Mouse (Mus musculus) fat pad, adult 2 months (tissue): ENCODE results near the gene Ift140.

Experiments
- DNase-seq: peaks from one replicate; pipeline ENCODE4 v3.0.0-alpha.2; 2011; ENCODE audit warnings: low read depth, low spot score; ENCODE audit errors: extremely low read depth

Ift140 gene

DNA sequence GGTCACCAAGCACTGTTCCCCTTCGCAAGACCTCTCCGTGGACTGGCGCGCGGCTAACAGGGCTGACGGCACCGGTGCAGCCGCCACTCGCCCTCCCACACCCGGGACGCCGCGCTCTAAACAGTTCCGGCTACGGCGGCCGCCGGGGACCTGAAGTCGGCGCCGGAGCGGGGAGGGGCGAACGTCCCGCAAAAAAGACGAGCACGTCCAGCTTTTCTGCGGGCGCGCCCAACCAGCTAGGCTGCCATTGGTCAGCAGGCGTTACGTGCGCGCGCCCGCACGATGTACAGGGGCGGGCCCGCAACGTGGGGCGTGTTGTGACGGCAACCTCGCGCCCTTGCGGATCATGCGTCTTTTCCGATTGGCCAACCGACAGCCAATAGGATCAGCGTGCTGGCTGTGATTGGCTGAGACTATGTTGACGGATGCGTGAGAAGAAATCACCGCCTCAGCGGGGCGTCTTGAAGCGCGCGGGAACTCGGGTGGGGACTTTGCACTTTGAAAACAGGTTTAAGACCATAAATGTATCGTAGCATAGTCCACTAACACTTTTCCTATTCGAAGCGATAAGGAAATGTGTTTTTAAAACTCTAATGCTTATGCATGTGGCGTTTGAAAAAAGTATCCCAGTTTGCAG, at the start of gene Ift140, which contains the start of gene Cramp1l:
TSS of gene Ift140 (plus strand) at position 431 of the 637 bp plus-strand sequence.
TSS of gene Cramp1l (minus strand) at position 134 of the 637 bp plus-strand sequence.
- DNase-seq: peak; percentile 91

DNA sequence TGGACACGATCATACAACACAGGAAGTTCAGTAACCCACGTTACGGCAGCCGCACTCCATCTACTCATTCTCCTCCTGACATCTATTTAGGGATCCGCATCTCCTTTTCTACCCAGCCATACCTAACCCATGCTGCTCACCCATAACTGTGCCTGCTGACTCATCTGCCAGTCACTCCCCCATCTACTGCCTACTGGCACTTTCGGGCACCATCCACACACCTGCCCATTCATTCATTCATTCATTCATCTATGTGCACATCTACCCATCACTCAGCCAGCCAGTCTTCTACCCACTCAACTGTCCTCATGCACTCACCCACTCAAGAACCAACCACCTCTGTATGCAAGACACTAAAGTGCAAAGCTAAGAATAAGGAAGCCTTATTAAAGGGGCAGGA, 28.7 kb upstream of the Ift140 start:
- no peak for DNase-seq

DNA sequence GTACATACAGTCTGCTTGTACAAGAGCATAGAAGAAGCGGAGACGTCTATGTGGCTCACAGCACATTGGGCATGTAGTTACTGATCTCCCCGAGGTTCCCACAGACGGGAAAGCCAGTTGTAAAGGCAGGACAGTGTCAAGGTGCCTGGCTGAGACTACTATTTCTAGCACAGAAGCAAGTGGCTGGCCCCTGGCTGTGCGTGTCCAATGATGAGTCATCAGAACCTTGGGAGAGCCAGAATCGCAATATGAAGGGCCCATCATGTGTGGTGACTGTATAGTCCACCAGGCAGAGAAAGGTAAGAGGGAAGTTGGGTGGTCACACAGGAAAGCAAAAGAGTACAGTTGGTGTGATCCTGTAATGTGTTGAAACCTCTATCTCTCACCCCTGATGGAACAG, 21.2 kb upstream of the Ift140 start:
- DNase-seq: no peak

DNA sequence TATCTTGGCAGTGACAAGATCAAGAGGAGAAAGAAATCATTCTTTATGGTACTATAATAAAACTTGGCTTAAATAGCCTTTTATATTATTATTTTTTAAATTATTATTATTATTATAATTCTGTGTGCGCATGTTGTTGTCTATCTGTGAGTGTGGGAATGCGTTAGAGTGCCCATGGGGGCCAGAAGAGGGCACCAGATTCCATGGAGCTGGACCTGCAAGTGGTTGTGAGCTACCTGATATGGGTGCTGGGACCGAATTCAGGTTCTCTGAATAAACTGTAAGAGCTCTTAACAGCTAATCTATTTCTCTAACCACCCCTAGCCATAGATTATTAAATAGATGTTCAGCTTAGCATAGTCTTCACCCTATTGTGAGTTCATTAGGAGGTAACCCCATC, 10.8 kb upstream of the Ift140 start:
- DNase-seq: no peak

DNA sequence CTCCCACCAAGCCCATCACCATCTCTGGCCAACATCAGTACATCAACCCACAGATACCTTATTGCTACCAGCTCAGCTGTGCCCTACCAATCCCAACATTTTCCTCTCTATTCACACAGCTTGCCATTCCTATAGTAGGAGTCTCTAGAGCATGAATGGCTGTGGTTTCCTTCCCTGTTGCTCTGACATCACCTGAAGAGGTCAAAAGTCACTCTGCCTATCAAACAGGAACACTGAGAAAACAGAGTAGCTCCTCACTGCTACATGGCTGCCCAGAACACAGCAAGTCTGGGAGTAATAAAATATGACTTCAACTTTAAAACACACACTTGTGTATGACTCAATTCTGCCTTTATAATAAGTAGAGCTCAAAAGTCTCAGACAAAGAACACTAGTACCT, 8.4 kb upstream of the Ift140 start:
- no peak for DNase-seq

DNA sequence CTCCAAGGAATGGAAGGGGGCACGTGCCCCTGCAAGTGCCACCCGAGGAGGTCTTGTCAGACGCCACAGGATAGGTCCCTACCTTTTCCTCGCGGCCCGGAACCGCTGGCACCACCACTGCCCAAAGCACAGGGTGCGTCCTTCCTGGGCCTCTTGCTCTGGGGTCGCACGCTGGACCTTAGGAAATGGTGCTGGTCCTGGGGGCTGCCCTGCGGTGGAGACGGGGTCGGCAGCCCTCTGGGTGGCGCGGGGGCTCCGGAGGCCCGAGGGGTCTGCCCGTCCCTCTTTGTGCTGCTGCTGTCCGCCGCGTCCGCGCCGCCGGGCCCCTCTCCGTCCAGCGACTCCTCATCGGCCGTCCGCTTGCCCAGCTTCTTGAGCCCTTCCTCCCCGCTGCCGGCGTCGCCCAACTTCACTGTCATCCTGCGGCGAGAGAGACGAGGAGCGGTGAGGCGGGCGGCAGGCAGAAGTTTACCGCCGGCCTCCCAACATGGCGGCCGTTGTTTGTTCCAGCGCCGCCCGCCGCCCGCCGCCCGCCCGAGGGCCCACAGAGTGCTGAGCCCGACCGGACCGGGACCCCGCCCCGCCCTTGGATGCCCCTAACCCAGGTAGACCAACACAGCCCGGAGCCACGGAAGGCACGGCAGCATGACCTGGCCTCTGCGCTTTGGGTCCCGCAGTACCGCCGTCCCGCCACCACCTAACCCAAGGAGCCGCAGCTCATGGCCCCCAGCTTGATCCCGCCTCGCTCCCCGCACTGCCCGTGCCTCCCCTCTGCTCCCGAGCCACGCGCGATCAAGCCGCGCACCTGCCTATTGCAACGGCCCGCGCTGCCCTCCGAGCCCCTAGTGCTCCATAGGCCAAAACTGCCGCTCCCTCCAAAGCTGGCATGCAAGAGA, 2.0 kb upstream of the Ift140 start:
- no peak for DNase-seq

DNA sequence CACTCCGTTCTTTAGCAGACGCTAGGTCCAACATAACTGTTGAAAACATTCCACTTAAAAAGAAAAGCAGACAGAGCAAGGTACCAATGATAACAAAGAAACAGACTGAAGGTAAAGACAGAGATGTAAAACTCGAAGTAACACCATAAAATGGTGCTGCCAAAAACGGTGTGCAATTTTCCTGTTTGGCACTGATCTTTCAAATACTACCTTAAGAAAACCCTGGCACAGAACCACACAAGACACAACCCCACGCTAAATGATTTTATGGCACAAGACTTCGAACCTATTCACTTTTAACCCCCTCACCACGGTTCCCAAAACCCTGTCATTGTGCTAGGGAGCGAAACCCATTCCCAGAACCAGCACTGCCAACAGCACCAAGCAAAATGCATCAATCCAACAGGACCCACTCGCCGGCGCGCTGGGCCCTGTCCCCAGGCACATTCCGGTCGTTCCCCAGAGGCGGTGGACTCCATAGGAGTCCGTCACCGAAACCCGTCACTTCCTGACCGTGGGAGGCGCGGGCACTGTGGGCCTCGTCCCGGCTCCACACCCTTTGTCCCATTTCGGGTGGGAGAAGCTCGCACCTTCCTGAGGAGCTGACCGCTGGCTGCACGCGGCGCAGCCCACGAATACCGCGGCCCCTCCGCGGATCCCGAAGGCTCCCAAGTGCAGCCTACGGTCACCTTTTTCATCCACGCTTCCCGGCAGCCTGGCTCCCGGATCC, 879 bp upstream of the Ift140 start:
- no peak for DNase-seq

DNA sequence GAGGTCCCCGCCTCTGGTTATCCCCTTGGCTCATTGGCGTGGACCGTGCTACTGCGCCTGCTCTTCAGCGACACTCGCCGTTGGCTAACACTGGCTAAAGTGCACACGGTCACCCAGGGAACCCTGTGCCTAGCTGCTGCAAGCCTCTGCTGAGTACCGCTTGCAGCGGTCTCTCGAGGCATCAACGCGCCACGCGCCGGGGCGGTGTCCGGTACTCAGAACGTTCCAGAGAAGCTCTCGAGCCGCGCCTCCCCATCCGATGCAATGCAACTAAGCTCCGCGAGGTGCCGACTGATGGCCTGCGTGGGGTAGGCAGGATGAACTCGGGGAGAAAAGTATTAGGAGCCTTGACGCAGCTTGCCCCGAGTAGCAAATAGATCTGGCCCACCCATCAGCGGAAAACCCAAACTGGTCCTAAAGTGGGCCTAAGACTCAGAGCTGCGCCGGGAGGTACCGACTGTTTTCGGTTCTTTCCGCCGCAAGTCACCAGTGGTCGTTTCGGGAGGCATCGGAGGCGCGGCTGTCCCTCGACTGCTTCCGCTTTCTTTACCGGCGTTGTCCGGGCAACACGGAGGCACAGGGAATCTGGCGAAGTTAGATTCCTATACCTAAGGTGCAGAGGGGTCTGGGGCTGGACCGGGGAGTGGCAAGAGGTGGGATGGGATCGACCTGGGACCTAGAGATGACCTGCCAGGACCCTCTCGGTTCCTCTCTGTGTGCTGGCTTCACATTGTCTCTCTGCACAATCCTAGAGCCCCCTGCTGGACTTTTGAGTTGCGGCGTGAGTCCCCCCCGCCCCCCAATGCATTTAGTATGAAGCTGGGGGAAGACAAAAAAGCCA, 627 bp downstream of the Ift140 start:
- DNase-seq: peak; percentile 16

DNA sequence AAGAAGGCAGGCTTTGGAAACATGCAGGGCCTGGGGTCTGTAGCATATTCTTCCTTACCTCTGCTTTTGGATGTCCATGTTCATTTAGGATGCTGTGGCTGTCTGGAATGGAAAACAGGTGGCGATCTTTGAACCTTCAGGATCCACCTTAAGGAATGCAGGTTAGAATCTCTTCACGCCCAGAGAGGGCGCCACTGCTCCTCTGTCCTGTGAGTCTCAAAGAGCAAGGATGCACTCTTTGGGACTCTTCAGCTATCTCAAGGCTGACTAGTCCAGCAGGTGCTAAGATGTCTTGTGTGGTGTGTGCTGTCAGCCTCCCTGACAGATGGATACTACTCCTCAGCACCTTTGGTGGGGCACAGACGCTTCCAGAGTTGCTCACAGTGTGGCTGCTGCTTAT, 20.3 kb downstream of the Ift140 start:
- no peak for DNase-seq

DNA sequence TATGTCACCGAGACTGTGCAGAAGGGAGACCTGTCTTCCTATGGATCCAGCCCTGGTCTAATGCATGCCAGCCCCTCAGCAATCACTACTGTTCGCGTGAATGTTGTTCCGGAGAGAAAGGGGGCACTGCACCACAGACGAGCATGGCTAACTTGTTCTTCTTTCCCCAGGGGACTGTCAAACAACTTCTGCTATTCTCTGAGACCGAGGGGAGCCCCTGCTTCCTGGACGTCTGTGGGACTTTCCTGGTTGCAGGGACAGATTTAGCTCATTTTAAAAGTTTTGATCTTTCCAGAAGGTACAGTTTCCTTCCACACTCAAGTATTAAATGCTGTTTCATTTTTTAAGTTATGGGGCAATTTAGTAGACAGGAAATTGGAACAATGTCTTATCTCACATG, 29.0 kb downstream of the Ift140 start:
- DNase-seq: no peak

DNA sequence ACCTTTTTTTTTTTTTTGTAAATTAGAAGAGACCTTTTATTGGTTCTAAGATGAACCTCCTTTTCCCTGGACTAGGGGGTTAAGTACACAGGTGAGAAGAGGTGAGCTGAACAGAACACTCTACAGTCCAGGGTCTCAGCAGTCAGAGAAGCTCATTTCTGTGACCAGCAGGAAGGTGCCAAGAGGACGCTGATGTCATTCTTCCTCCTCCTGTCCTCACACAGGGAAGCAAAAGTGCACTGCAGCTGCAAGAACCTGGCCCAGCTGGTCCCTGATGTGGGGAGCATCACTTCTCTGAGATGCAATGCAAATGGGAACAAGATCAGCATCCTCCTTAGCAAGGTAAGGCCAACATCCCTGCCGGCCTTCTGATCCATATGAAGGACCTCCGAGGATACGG, 29.4 kb downstream of the Ift140 start:
- DNase-seq: no peak

DNA sequence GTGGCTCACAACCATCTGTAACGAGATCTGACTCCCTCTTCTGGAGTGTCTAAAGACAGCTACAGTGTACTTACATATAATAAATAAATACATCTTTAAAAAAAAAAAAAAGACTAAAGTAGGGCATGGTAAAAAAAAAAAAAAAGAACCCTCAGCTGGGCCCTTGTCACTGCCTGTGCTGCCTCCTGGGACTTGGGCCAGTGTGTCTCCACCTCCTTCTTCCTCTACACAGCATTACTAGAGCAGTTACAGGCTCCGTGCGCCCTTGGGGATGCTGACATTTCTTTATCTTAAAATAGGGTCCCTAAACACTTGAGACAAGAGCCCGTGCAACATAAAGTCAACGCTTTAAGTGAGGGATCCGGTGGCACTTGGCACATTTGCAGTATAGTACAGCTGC, 31.3 kb downstream of the Ift140 start:
- DNase-seq: no peak

DNA sequence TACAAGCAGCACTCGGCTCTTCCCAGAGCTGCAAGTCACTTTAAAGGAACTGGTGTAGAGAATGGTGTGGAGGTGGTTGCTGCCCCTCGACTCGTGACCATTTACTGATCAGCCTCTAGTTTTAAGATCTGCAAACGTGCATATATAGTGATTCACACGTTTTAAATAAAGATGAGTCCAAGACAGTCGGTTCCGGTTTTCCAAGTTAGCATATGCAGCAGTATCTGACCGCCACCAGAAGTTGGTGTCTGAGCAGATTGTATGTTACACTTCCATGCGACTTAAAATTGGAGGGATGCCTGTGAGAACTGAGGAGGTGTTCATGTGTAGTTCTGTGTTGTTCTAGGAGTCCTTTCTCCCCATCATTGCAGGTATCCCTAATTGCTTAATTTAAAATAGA, 37.4 kb downstream of the Ift140 start:
- DNase-seq: no peak

DNA sequence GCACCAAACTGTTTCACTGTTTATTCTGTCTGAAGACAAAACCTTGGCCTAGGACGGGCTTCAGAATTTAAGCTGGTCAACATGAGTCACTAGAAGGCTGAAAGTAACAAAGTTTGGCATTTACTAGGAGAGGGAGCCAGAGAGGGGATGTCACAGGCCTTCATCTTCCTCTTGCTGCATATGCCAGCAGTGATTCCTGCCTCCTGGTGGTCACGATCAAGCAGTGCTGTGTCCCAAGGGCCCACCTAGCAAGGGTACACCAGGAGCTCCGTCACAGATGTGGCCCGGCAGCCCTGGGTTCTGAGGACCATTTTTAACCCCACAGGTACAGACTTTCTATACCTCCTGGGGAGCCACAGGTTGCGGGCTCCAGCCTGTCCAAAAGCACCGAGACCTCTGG, 41.2 kb downstream of the Ift140 start:
- no peak for DNase-seq

DNA sequence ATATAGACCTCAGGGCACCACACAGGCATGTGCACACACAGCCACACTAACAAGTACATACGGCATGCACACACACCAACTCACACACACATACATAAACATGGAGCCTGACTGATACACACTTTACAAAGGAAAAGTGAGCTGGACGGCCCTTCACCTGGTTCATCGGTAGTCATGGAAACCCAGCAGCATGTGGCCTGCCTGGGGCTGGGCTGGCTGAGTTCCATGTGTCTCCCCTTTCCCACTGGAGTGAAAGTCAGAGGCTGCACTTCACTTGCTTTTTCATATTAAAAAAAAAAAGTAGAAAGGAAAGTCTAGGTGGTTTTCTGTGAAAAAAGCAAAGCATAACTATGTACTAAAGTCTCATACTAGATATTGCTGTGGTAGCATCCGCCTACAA, 47.4 kb downstream of the Ift140 start:
- DNase-seq: no peak

DNA sequence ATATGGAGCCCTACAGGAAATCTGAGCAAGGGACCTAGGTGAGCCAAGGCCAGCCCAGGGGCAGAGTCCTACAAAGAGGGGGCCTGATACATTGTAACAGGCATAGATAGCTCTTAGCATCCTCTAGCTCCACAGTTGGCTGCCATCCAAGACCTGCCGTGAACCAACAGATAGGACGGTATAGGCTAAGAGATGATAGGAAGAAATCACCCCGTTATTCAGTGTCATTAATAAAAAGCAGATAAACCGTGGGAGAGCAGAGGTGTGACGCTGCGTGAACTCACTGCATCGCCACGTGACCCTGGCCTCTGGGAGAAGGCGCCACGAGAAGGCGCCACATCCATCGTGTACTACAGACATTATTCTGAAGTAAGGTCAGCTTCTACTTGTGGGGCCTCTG, 48.0 kb downstream of the Ift140 start:
- DNase-seq: no peak

DNA sequence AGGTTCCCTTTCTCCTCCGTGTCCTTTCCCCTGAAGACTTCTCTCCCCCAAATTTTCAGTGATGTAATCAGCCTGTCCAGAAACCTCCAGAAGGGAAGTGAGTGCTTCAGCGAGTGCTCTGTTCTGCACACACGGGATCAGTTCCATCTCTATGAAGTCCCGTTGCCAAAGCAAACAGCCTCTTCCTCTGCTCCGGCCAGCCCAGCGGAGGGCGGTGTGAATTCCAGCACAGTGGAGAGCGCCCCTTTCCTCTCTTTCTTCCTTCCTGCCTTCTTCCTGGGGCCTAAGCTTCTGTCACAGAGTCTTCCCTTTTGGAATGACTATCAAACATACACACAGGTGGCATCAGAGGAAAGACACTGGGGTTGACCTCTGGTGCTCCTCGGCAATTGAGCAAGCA, 48.5 kb downstream of the Ift140 start:
- DNase-seq: no peak

DNA sequence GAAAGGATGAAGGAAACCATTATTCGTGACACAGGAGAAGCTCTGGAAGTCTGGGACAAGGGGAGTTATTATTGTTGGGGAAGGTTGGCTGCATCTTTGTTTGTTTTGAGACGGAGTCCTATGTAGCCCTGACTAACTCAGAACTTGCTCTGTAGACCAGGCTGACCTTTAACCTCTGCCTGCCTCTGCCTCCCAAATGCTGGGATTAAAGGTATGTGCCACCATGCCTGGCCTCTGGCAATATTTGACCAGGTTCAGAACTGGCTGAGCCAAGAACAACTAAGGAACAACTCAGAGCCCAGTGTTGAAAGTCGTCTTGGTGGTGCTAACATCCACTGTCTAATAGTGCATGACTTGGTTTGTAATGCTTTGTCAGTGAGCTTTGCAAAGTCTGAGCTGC, 49.3 kb downstream of the Ift140 start:
- DNase-seq: no peak

DNA sequence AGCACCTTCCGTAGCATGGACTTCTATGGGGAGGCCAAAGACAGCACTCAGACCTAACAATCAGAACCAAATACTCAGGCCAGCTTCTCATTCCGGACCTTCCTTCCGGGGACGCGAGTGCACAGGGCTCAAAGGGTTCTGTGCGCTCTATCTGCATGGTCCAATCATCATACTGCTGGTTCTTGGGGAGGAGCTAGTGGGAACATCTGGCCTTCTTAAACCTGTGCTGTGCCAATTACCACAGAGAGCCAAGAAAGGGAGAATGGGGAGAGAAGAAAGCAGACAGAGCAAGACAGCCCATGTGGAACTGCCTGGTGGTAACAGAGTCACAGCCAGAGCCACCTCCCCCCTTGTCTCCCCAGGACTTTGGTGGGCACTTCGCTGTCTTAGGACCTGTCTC, 50.7 kb downstream of the Ift140 start:
- DNase-seq: no peak

DNA sequence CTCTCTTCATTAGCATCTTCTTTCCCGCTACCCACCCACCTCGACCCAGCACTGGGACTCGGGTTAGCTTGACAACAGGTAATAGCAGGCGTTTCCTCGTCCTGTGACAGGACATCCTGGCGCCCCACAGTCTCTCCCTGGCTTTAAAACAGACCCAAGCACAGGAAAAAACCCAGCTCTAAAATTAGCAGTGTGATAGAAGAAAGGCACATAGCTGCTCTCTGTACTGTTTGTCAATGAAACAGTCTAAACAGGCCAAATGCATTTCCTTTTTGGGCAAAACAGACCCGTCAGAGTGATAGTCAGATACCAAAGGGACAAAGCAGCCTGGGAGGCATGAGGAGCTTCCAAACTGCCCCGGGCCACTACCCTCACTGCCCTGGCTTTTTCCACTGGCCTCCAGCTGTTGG, 51.6 kb downstream of the Ift140 start:
- no peak for DNase-seq

DNA sequence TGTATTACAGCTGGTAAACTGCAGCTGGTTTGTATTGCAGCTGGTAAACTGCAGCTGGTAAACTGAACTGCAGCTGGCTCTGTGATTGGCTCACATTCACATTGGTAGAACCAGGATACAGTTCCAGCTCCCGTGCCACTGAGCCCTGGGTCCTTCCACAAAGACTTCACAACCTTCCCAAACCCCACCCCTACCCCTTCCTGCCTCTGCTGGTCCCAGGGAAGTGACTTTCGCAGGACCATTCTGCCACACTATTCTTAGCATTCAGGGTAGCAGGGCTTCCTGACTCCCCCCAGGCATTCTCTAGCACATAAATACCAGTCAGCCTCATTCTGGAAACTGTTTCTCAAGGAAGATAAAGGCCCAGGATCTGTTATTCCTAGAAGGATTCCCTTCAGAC, 52.8 kb downstream of the Ift140 start:
- no peak for DNase-seq
